Mouse (Mus musculus): Measurements from ENCODE around the gene Hsph1.
A peak's percentile ranks its signal among the peaks of the same experiment; 100 is the strongest.

The Hsph1 gene

GRCm38 (mm10) chr5:149636075-149636920 is at the start of gene Hsph1:
Hsph1 (minus strand) TSS chr5:149636376.
- peak; percentile 99 for DNase-seq (ENCODE audit: low read depth)

- no peak for DNase-seq (ENCODE audit: low read depth)
These were observed 44.8 kb upstream of the Hsph1 start for GRCm38 (mm10) chr5:149680946-149681345.

GRCm38 (mm10) chr5:149679886-149680285 is 43.7 kb upstream of the Hsph1 start:
- no peak for DNase-seq (ENCODE audit: low read depth)

GRCm38 (mm10) chr5:149679362-149679761 is 43.2 kb upstream of the Hsph1 start:
- DNase-seq (ENCODE audit: low read depth) = no peak

GRCm38 (mm10) chr5:149678990-149679348 is 42.8 kb upstream of the Hsph1 start:
- DNase-seq (ENCODE audit: low read depth) = no peak

- DNase-seq (ENCODE audit: low read depth) = peak; percentile 94
These were observed 42.2 kb upstream of the Hsph1 start, which contains the start of gene B3glct for GRCm38 (mm10) chr5:149678100-149678989. B3glct (plus strand) TSS chr5:149678230.

GRCm38 (mm10) chr5:149677196-149677595 is 41.0 kb upstream of the Hsph1 start:
- DNase-seq (ENCODE audit: low read depth) = no peak

GRCm38 (mm10) chr5:149663417-149663816 is 27.2 kb upstream of the Hsph1 start:
- no peak for DNase-seq (ENCODE audit: low read depth)

- DNase-seq (ENCODE audit: low read depth) = no peak
These were observed 26.8 kb upstream of the Hsph1 start for GRCm38 (mm10) chr5:149662980-149663379.

GRCm38 (mm10) chr5:149661428-149661827 is 25.3 kb upstream of the Hsph1 start:
- no peak for DNase-seq (ENCODE audit: low read depth)

- DNase-seq (ENCODE audit: low read depth) = no peak
These were observed 23.2 kb upstream of the Hsph1 start for GRCm38 (mm10) chr5:149659414-149659780.

GRCm38 (mm10) chr5:149658741-149659413 is 22.7 kb upstream of the Hsph1 start:
- DNase-seq (ENCODE audit: low read depth) = no peak

- DNase-seq (ENCODE audit: low read depth) = no peak
These were observed 21.8 kb upstream of the Hsph1 start for GRCm38 (mm10) chr5:149658022-149658421.

- DNase-seq (ENCODE audit: low read depth) = no peak
These were observed 19.5 kb upstream of the Hsph1 start for GRCm38 (mm10) chr5:149655636-149656035.

- DNase-seq (ENCODE audit: low read depth) = no peak
These were observed 14.0 kb upstream of the Hsph1 start for GRCm38 (mm10) chr5:149650179-149650553.

- no peak for DNase-seq (ENCODE audit: low read depth)
These were observed 13.5 kb upstream of the Hsph1 start for GRCm38 (mm10) chr5:149649499-149650178.

GRCm38 (mm10) chr5:149648895-149649406 is 12.8 kb upstream of the Hsph1 start:
- DNase-seq (ENCODE audit: low read depth) = no peak

- no peak for DNase-seq (ENCODE audit: low read depth)
These were observed 12.0 kb upstream of the Hsph1 start for GRCm38 (mm10) chr5:149648196-149648595.

GRCm38 (mm10) chr5:149647367-149648115 is 11.4 kb upstream of the Hsph1 start:
- DNase-seq (ENCODE audit: low read depth) = peak; percentile 40

- DNase-seq (ENCODE audit: low read depth) = no peak
These were observed 6.8 kb upstream of the Hsph1 start for GRCm38 (mm10) chr5:149642783-149643509.

Data from NIH3T3 (cell line).